Mouse (Mus musculus): ENCODE results near the gene Nudt3. TPM values are rescaled to one million over a fixed set of nuclear protein-coding genes. Genes with fewer than 3 reads are reported as not detected.

Gene Nudt3
- polyA plus RNA-seq, 1 experiment from 2014 or later = 227 TPM

- Histone ChIP-seq H3K27ac (no peak overlapping the region), H3K4me1 (replicated peaks) (peaks cover 36% of the 10 kb centered on the region), H3K9me3 (no peaks in the 10 kb centered on the region), H3K4me3 (replicated peaks) (no peak overlapping the region), H3K27me3 (no peaks in the 10 kb centered on the region), H3K9ac (replicated peaks) (no peak overlapping the region), H3K4me2 (replicated peaks) (no peak overlapping the region), H3K36me3 (peaks cover 47% of the 10 kb centered on the region)
- ATAC-seq = no peak
- 70% methylated on average over 2 of the region's 2 CpGs for WGBS
Observed at GRCm38 (mm10) chr17:27629249-27630020, 6.1 kb upstream of the Nudt3 start.

DNA sequence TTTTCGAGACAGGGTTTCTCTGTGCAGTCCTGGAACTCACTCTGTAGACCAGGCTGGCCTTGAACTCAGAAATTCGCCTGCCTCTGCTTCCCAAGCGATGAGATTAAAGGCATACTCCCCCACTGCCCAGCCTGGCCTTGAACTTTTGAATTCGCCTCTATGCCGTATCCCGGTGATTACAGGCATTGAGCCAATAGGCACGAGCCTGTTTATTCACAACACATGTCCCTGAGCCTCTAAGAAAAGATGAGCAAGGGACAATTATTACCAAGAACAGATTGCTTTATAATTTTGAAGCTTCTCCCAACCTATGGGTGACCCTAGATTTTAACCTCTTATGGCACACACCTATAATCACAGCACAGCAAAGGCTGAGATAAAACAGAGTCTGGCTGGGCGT lies 5.1 kb upstream of the Nudt3 start:
- no peak for ATAC-seq
- H3K27ac ChIP-seq = no peak overlapping the region
- peaks cover 33% of the 10 kb centered on the region for H3K4me1 ChIP-seq (replicated peaks)
- H3K4me3 ChIP-seq (replicated peaks) = no peak overlapping the region
- 95% methylated on average over 8 of the region's 8 CpGs for WGBS
- no peak overlapping the region for H3K4me2 ChIP-seq (replicated peaks)
- no peaks in the 10 kb centered on the region for H3K9me3 ChIP-seq
- peaks cover 41% of the 10 kb centered on the region for H3K36me3 ChIP-seq
- H3K9ac ChIP-seq (replicated peaks) = no peak overlapping the region
- H3K27me3 ChIP-seq = no peaks in the 10 kb centered on the region

DNA sequence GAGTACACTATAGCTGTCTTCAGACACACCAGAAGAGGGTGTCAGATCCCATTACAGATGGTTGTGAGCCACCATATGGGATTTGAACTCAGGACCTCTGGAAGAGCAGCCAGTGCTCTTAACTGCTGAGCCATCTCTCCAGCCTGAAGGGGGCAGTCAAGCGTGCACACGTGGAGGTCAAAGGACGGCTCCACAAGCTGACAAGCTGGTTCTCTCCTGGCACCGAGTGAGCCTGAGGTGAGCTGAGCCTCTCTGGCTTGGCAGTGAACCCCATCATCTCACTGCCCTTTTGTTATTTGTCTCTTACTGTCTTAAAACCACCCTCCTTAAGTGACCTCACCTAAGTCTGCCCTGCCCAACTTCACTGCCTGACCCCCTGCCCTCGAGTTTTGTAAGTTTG lies 4.2 kb upstream of the Nudt3 start:
- Histone ChIP-seq H3K4me2 (replicated peaks) (no peak overlapping the region), H3K4me1 (replicated peaks) (peaks cover 24% of the 10 kb centered on the region), H3K36me3 (peaks cover 33% of the 10 kb centered on the region), H3K4me3 (replicated peaks) (no peak overlapping the region), H3K9me3 (no peaks in the 10 kb centered on the region), H3K9ac (replicated peaks) (no peak overlapping the region), H3K27ac (peak overlapping the region; percentile 19; the same call in 1 of the 2 replicates), H3K27me3 (no peaks in the 10 kb centered on the region)
- no peak for ATAC-seq
- 45% methylated on average over 5 of the region's 5 CpGs for WGBS

DNA sequence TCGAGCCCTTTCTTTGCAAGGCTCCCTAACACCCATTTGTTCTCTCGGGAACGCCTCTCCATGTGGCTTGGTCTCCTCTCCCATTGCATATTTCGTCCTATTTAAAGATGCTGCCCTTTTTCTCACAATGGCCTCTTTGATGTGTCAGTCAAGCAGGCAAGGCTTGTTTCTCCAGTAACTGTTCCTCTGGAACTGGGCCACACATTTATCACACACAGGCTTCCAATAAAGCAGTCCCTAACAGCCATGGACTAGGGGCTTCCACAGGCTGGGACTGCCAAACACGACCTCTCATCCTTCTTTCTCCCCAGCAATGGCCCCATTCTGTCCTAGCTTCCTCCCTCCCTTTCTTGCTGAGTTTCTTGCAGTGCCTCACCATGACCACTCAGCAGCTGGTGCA lies 3.4 kb upstream of the Nudt3 start:
- Histone ChIP-seq H3K9me3 (no peaks in the 10 kb centered on the region), H3K27me3 (no peaks in the 10 kb centered on the region), H3K4me2 (replicated peaks) (no peak overlapping the region), H3K9ac (replicated peaks) (peak overlapping the region; percentile 16; the same call in 1 of the 2 replicates), H3K36me3 (peaks cover 26% of the 10 kb centered on the region), H3K4me3 (replicated peaks) (no peak overlapping the region), H3K4me1 (replicated peaks) (peaks cover 21% of the 10 kb centered on the region), H3K27ac (peak overlapping the region; percentile 71)
- WGBS = 14% methylated on average over 5 of the region's 5 CpGs
- ATAC-seq = peak; percentile 10; the same call in 1 of the 2 replicates

DNA sequence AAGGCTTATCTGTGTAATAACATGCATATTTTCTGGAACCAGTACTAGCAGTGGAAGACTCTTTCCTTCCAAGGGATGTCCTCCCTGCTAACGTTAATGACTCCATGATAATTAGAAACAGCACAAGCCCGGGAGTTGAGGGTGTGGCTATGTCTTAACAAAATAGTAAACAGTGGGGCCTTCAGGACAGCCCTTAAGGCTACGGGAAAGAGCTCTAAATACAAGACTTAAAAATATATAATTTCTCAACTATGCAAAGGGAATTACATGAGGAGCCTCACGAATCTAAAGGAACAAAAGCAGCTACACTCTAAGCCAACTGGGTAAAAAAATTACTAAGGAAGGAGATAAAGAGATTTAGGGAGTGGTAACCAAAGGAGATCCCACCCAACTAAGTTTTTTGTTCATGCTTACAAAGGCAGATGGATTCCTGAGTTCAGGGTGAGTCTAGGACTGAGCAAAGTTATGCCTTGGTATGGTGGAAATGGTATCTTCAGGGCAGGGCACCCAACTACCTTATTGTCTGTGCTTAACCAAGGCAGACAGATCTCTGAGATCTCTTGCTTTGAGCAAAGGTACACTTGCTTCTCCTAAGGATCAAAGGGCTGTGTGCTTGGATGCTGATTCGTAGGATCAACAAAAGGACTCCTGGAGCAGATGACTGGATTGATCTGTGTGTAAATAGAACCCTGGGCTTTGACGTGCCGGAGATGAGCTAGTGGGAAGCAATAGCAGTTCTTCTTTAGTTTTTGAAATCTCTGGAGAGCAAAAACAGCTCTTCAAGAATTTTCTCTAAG lies 2.4 kb upstream of the Nudt3 start:
- Histone ChIP-seq H3K4me2 (replicated peaks) (no peak overlapping the region), H3K27ac (no peak overlapping the region), H3K27me3 (no peaks in the 10 kb centered on the region), H3K4me1 (replicated peaks) (peaks cover 29% of the 10 kb centered on the region), H3K4me3 (replicated peaks) (no peak overlapping the region), H3K9ac (replicated peaks) (no peak overlapping the region), H3K9me3 (no peaks in the 10 kb centered on the region), H3K36me3 (peaks cover 15% of the 10 kb centered on the region)
- no peak for ATAC-seq
- WGBS = 37% methylated on average over 7 of the region's 7 CpGs

- H3K27ac ChIP-seq = peak overlapping the region; percentile 99
- peak overlapping the region; percentile 99 for H3K9ac ChIP-seq (replicated peaks)
- H3K27me3 ChIP-seq = no peaks in the 10 kb centered on the region
- peaks cover 8% of the 10 kb centered on the region for H3K36me3 ChIP-seq
- H3K4me3 ChIP-seq (replicated peaks) = peak overlapping the region; percentile 94
- H3K4me2 ChIP-seq (replicated peaks) = peak overlapping the region; percentile 68
- WGBS = under 1% methylated on average over 65 of the region's 80 CpGs
- H3K4me1 ChIP-seq (replicated peaks) = peaks cover 51% of the 10 kb centered on the region
- peak; percentile 35 for ATAC-seq
- no peaks in the 10 kb centered on the region for H3K9me3 ChIP-seq
Observed at GRCm38 (mm10) chr17:27622611-27623359, 510 bp downstream of the Nudt3 start.

DNA sequence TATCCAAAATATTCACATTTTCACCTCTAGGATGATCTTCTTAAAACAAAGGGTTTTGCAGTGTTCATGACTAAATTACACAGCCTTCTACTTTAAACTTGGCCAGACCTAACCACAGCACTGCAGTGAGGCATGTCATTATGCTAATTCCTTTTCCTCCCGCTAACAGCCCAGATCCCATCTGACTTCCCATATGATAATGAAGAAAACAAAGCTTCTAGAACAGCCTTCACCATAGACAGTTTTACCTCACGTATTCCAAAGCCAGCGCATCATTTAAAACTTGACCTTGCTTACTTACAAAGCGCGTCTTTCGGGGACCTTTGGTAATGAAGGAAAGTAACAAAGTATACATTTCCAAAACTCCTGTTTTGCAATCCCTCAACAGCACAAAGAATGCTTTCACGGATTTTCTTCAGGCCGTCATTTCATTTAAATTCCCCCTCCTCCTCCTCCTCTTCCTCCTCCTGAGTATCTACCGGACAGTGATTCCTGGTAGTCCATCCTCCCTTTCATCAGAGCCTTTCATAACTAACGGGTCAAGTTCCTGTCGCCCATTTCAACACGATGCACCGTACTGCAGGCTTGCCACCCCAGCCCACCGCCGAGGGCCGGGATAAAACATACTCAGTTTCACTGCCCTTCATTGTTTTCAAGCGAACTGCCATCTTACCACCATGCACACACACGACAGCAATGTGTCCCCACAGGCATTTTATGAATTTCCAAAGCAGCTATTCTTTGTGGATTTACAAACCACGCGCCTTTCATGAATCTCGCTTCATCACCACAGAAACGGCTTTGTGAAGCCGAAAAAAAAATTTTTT lies 1.4 kb downstream of the Nudt3 start:
- Histone ChIP-seq H3K4me3 (replicated peaks) (peak overlapping the region; percentile 94), H3K9me3 (0 out of 2 replicates have a peak, but pooled peaks cover 3% of the 10 kb centered on the region), H3K36me3 (peaks cover 16% of the 10 kb centered on the region), H3K27ac (peak overlapping the region; percentile 99), H3K9ac (replicated peaks) (peak overlapping the region; percentile 99), H3K4me1 (replicated peaks) (peaks cover 50% of the 10 kb centered on the region), H3K4me2 (replicated peaks) (peak overlapping the region; percentile 68), H3K27me3 (no peaks in the 10 kb centered on the region)
- ATAC-seq = peak; percentile 41
- 2% methylated on average over 23 of the region's 23 CpGs for WGBS

- peak overlapping the region; percentile 94 for H3K4me3 ChIP-seq (replicated peaks)
- H3K4me1 ChIP-seq (replicated peaks) = peaks cover 44% of the 10 kb centered on the region
- peaks cover 21% of the 10 kb centered on the region for H3K36me3 ChIP-seq
- ATAC-seq = no peak
- no peaks in the 10 kb centered on the region for H3K27me3 ChIP-seq
- H3K9ac ChIP-seq (replicated peaks) = peak overlapping the region; percentile 99
- H3K4me2 ChIP-seq (replicated peaks) = peak overlapping the region; percentile 68
- 0 out of 2 replicates have a peak, but pooled peaks cover 3% of the 10 kb centered on the region for H3K9me3 ChIP-seq
- WGBS = 25% methylated on average over 8 of the region's 8 CpGs
- peak overlapping the region; percentile 99 for H3K27ac ChIP-seq
Observed at GRCm38 (mm10) chr17:27621161-27621560, 2.1 kb downstream of the Nudt3 start.

DNA sequence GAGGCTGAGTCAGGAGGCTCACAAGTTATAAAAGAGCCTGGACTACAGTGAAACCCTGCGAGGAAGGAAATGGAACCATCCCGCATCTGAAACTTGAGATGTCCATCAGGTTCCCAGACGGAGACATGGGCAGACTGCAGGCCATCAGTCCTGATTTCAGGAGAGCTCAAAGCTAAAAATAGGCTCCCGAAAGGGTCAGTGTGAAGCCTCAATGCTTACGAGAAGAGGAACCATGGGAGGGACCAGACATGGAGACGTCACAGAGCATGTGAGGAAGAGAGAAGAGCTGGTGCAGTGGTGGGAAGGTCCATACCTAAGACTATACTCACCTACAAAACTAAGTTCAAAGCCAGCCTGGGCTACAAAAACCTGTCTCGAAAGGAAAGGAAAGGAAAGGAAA lies 7.9 kb downstream of the Nudt3 start:
- H3K4me1 ChIP-seq (replicated peaks) = peaks cover 64% of the 10 kb centered on the region
- no peak overlapping the region for H3K9ac ChIP-seq (replicated peaks)
- H3K36me3 ChIP-seq = peaks cover 27% of the 10 kb centered on the region
- no peak overlapping the region for H3K4me2 ChIP-seq (replicated peaks)
- H3K27ac ChIP-seq = no peak overlapping the region
- no peak for ATAC-seq
- H3K27me3 ChIP-seq = no peaks in the 10 kb centered on the region
- H3K4me3 ChIP-seq (replicated peaks) = no peak overlapping the region
- 85% methylated on average over 7 of the region's 7 CpGs for WGBS
- H3K9me3 ChIP-seq = 0 out of 2 replicates have a peak, but pooled peaks cover 3% of the 10 kb centered on the region

- H3K4me3 ChIP-seq (replicated peaks) = no peak overlapping the region
- H3K27me3 ChIP-seq = no peaks in the 10 kb centered on the region
- peaks cover 46% of the 10 kb centered on the region for H3K4me1 ChIP-seq (replicated peaks)
- 0 out of 2 replicates have a peak, but pooled peaks cover 3% of the 10 kb centered on the region for H3K9me3 ChIP-seq
- no peak for ATAC-seq
- 76% methylated on average over 4 of the region's 4 CpGs for WGBS
- 0 out of 2 replicates have a peak overlapping the region, but pooled peaks have one; percentile 8 for H3K9ac ChIP-seq (replicated peaks)
- no peak overlapping the region for H3K4me2 ChIP-seq (replicated peaks)
- H3K27ac ChIP-seq = no peak overlapping the region
- H3K36me3 ChIP-seq = peaks cover 25% of the 10 kb centered on the region
Observed at GRCm38 (mm10) chr17:27613016-27613415, 10.3 kb downstream of the Nudt3 start.

DNA sequence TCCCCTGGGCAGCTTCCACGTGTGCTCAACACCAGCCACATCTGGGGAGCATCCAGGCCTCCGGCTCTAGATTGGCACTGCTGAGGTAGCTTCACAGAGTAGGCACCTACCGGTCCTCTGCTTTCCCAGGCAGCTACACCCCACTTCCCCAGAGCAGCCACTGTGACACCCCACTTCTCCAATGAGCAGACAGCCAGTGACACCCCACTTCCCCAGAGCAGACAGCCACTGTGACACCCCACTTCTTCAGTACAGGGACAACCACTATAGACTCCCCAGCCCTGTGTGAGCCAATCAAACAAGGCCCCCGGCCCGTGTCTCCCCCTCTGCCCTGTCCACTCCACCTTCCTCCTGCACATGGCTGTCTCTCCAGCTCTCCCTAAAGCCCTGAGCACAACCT lies 11.3 kb downstream of the Nudt3 start:
- H3K4me1 ChIP-seq (replicated peaks) = peaks cover 46% of the 10 kb centered on the region
- no peaks in the 10 kb centered on the region for H3K9me3 ChIP-seq
- no peak overlapping the region for H3K4me3 ChIP-seq (replicated peaks)
- 80% methylated on average over 5 of the region's 5 CpGs for WGBS
- no peak for ATAC-seq
- H3K27me3 ChIP-seq = no peaks in the 10 kb centered on the region
- H3K4me2 ChIP-seq (replicated peaks) = no peak overlapping the region
- peaks cover 17% of the 10 kb centered on the region for H3K36me3 ChIP-seq
- H3K27ac ChIP-seq = no peak overlapping the region
- no peak overlapping the region for H3K9ac ChIP-seq (replicated peaks)

Data from midbrain, embryonic 13.5 days (tissue).